Mouse (Mus musculus) kidney, adult 2 months (tissue): Measurements from ENCODE around the gene Glt28d2. TPM values are rescaled to one million over a fixed set of nuclear protein-coding genes. Genes with fewer than 3 reads are reported as not detected.

ENCODE experiments used
- DNase-seq: peaks from one replicate; pipeline ENCODE4 v3.0.0; 2021
- H3K27ac ChIP-seq: fragments of 200-500 bp; 2 replicates; pipeline ENCODE4 v1.5.1; 2012; ENCODE audit warnings: low read depth, low read length, control low read depth, inconsistent platforms; ENCODE audit not compliant: insufficient read depth
- H3K27me3 ChIP-seq: fragments of 200-500 bp; replicated peaks from 2 replicates; pipeline ENCODE4 v1.6.1; 2012; ENCODE audit warnings: mild to moderate bottlenecking, moderate library complexity, low read length, inconsistent platforms; ENCODE audit not compliant: control insufficient read depth, insufficient read depth
- H3K36me3 ChIP-seq: fragments of 200-500 bp; 2 replicates; pipeline ENCODE4 v1.6.1; 2012; ENCODE audit warnings: mild to moderate bottlenecking, moderate library complexity, low read length, inconsistent platforms; ENCODE audit not compliant: control insufficient read depth, insufficient read depth
- H3K4me1 ChIP-seq: fragments of 200-500 bp; 2 replicates; pipeline ENCODE4 v1.6.1; 2011; ENCODE audit warnings: low read length; ENCODE audit not compliant: control insufficient read depth, insufficient read depth
- H3K4me3 ChIP-seq: fragments of 200-500 bp; 2 replicates; pipeline ENCODE4 v1.5.1; 2011; ENCODE audit warnings: mild to moderate bottlenecking, low read depth, low read length, control low read depth; ENCODE audit not compliant: insufficient read depth
- CTCF ChIP-seq: fragments of 200-500 bp; conservative IDR thresholded peaks from 2 replicates; pipeline ENCODE4 v1.5.1; 2011; ENCODE audit warnings: low read depth, mild to moderate bottlenecking, control low read depth, low read length, moderate library complexity, mixed read lengths; ENCODE audit not compliant: insufficient read depth, insufficient read length
- POLR2A ChIP-seq: fragments of 200-500 bp; IDR thresholded peaks from one replicate; pipeline ENCODE4 v1.6.1; 2011; ENCODE audit warnings: low read depth, low read length, control low read depth
- whole genome bisulfite sequencing: fragments of 180-500 bp; shearing (Covaris S2); methylation state at CpG from one replicate; pipeline ENCODE4 v1.1.7; 2018; 5-methylcytosine and 5-hydroxymethylcytosine counted together
- polyA plus RNA-seq: library from polyadenylated mRNA; depleted of rRNA; stranded (reverse); fragments of >200 nt; gene quantifications from 2 replicates; pipeline ENCODE4 v1.2.3, GENCODE M21; 2012

The Glt28d2 gene
- polyA plus RNA-seq, 1 experiment: 2.1 TPM

DNA sequence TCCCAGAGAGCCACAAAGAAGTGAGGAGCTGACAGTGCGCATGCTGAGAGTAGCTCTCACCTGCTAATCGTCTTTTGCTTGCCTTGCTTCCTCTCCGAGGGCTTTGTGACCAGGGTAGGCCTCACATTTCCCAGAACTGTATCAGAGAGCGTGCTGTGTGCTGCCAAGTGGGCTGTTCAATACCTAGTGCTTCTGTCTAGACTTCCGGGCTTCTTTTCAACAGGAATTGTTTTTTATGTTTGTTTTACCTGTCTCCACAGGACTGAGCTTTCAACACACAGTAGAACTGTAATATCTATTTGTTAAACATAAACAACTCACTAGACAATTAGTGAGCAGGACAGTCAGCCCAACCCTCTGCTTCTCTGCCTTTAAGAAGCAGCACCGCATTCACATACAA lies 42.0 kb downstream of the Glt28d2 start:
- Histone ChIP-seq H3K4me1 (peaks cover 4% of the 10 kb centered on the region; the same call in 1 of the 2 replicates), H3K27me3 (no peaks in the 10 kb centered on the region), H3K4me3 (no peak overlapping the region), H3K36me3 (no peaks in the 10 kb centered on the region), H3K27ac (no peak overlapping the region)
- TF ChIP-seq CTCF (no peak), POLR2A (no peak)
- WGBS: 85% methylated on average over 6 of the region's 6 CpGs
- no peak for DNase-seq

DNA sequence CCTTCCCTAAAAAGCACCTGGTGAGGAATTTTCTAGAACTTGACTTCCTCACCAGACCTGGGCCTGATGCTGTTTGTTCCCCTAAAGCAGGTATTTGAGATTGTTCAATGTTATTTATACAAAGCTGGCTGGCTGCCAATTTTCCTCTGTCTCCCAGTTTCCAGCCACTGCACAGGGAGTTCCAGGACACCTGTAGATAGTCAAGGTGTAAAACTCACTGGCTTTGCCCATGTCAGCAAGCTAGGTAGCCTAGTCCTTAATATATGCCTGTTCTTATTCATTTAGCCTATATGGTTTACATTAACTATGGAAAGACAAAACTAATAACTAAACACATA lies 44.5 kb downstream of the Glt28d2 start:
- TF ChIP-seq CTCF (no peak), POLR2A (no peak)
- H3K27me3 ChIP-seq: no peaks in the 10 kb centered on the region
- H3K4me3 ChIP-seq: no peak overlapping the region
- peak; percentile 39 for DNase-seq
- peak overlapping the region; percentile 56; the same call in 1 of the 2 replicates for H3K27ac ChIP-seq
- H3K36me3 ChIP-seq: no peaks in the 10 kb centered on the region
- H3K4me1 ChIP-seq: peaks cover 4% of the 10 kb centered on the region; the same call in 1 of the 2 replicates

DNA sequence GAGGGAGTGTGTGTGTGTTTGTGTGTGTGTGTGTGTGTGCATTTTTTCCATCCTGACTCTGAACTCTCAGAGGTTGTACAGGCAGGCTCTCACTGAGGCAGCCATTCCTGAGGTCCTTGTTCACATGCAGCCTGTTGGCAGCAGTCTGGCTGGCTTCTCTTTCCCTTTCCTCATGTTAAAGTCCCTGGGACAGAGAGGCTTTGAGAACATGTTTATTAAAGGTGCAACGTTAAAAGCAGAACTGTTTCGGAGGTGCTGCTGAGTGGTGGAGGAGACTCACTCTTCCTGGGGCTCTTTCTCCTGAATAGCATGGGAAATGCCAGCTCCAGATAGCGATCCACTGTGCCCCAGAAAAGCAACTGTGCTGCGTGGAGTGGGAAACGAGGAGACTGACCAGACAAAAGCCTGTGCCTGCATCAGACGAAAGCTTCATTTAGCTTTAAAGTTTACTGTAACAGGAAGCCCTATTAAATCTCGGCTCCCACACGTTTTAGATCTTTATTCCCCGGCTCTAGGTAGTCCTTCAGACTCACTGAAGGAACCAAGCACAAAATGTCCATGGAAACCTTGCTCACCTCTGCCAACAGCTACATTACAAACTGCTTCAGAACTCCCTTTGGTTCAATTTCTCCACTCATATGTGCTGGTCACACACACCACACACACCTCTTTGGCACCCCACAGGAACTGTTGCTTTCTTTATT lies 45.0 kb downstream of the Glt28d2 start:
- TF ChIP-seq CTCF (no peak), POLR2A (no peak)
- DNase-seq: no peak
- Histone ChIP-seq H3K36me3 (no peaks in the 10 kb centered on the region), H3K4me1 (peaks cover 4% of the 10 kb centered on the region; the same call in 1 of the 2 replicates), H3K27me3 (no peaks in the 10 kb centered on the region), H3K4me3 (no peak overlapping the region), H3K27ac (peak overlapping the region; percentile 56)
- WGBS: 32% methylated on average over 9 of the region's 9 CpGs

DNA sequence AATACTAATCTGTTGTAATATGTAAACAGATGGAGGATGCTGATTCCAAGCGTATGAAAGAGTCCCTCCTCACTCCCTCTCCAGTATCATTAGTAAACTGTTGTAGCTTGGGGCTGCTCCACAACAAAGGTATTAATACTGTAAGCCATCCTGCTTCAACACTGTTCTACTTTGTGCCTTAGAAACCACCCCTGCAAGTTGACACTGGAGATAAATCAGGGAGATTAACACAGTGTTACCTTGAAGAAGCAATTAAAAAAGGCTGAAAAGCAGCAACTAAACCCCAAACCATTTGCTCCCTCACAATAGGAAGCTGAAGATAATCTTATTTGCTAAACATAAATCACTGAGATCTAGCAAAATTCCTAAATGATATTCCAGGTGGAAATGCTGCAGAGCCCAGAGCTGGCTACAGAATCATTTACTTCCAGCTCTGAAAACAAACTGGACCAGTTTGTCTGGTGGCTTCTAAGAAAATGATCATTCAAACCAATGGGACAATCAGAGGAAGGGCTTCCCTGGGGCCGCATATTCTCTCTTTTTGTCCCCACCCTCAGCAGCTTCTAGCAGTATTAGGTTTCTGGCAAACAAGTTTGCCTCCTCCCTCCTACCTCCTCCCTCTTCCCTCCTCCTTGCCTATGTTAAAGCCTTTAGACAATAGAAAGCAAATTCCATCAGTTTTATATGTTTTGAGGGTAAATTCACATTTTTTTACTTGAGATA lies 45.7 kb downstream of the Glt28d2 start:
- TF ChIP-seq POLR2A (no peak), CTCF (no peak)
- no peaks in the 10 kb centered on the region for H3K36me3 ChIP-seq
- H3K4me3 ChIP-seq: no peak overlapping the region
- H3K27ac ChIP-seq: no peak overlapping the region
- H3K4me1 ChIP-seq: peaks cover 4% of the 10 kb centered on the region; the same call in 1 of the 2 replicates
- H3K27me3 ChIP-seq: no peaks in the 10 kb centered on the region
- WGBS: 57% methylated on average over 2 of the region's 2 CpGs
- DNase-seq: no peak

DNA sequence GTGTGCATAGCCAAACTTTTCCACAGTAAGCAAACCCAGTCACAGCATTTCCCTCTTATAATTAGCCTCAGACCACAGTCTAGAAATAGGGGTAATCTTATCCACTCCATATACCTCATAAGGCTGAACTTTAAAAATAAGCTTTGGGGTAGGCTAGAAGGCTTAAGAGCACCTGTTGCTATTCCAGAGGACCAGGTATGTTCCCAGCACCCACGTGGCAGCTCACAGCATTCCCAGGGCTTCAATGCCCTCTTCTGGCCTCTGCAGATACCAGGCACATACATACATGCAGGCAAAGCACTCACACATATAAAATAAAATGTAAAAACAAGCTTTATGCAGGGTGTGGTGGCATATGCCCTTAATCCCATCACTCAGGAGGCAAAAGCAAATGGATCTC lies 53.7 kb downstream of the Glt28d2 start:
- H3K27ac ChIP-seq: no peak overlapping the region
- peaks cover 19% of the 10 kb centered on the region for H3K4me1 ChIP-seq
- TF ChIP-seq POLR2A (no peak), CTCF (no peak)
- no peak for DNase-seq
- no peak overlapping the region for H3K4me3 ChIP-seq
- H3K27me3 ChIP-seq: no peaks in the 10 kb centered on the region
- 91% methylated on average over 1 of the region's 1 CpGs for WGBS
- H3K36me3 ChIP-seq: no peaks in the 10 kb centered on the region

DNA sequence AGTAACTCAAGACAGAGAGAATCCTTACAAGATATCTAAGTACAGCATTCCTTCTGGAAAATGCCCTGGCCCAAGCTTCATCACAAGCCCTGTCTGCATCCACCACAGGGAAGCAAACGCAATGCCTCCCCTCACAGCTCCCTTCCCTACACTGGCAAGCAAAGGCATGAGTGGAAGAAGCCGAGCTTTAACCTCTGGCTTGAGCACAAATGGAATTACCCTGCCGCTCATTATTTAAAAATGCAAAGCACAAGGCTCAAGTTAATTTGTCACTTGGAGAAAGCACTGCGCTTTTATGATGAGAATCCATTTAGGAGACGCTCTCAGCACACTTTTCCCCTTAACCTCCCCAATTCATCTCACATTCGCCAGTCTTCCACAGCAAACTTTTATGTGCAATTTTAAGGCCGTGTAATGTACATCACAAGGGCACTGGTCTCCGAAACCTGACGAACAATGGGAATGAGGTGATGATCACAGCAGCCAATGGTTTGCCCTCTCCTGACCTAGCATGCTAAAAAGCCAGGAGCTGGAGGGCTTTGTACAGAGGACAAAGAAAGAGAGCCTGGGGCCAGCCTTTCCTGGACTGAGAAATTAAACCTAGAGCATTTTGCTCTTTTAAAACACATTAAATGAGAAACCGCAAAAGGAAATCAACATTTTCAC lies 54.7 kb downstream of the Glt28d2 start:
- peak; percentile 83 for DNase-seq
- Histone ChIP-seq H3K36me3 (no peaks in the 10 kb centered on the region), H3K27ac (peak overlapping the region; percentile 68), H3K4me1 (peaks cover 19% of the 10 kb centered on the region), H3K4me3 (no peak overlapping the region), H3K27me3 (no peaks in the 10 kb centered on the region)
- WGBS: 37% methylated on average over 10 of the region's 10 CpGs
- TF ChIP-seq CTCF: no peak
- no peak for TF ChIP-seq POLR2A

DNA sequence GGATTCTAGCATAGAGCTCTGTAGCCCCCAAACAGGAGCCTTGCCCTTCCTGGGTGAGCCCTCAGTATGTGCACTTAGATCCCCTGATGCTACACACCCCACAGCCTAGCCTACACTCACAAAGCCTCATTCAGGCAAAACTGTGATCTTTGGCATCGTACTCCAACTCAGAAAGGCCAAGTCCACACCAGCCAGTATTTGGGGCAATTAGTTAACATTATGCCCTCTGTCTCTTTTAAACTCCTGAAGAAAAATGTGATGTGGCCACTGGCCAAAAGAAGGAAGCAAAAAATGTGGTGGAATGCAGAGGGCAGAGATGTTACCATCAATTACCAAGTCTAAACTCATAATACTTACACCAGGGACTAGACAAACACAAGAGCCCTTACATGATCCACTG lies 55.5 kb downstream of the Glt28d2 start:
- peak; percentile 86 for DNase-seq
- Histone ChIP-seq H3K36me3 (no peaks in the 10 kb centered on the region), H3K27me3 (no peaks in the 10 kb centered on the region), H3K4me3 (no peak overlapping the region), H3K4me1 (peaks cover 23% of the 10 kb centered on the region), H3K27ac (peak overlapping the region; percentile 68; the same call in 1 of the 2 replicates)
- WGBS: 29% methylated on average over 1 of the region's 1 CpGs
- TF ChIP-seq CTCF (no peak), POLR2A (no peak)
